Mouse (Mus musculus) v-Abl transformed pro-B cells (cell line): ENCODE measurements around the gene Hist1h3c.

Source experiments
- in situ Hi-C, 2 experiments: fragments of 400-800 bp; cut with MboI; formaldehyde crosslinking; loops; one replicate each; pipeline ENCODE4 v1.15.1; 2025; ENCODE audit not compliant: unreplicated experiment in 2 of 2

Hist1h3c gene

GRCm38 (mm10) chr13:23745381-23746161 is at the start of gene Hist1h3c:
Gene Hist1h3c, minus strand, starts transcription at chr13:23745602.
- in situ Hi-C loops: loop anchor here in 1 of 2 experiments (10.0 kb wide), 1 partner anchor 191 kb away; the partner anchor contains the start of genes Hist1h1d and Hist1h4f

DNA sequence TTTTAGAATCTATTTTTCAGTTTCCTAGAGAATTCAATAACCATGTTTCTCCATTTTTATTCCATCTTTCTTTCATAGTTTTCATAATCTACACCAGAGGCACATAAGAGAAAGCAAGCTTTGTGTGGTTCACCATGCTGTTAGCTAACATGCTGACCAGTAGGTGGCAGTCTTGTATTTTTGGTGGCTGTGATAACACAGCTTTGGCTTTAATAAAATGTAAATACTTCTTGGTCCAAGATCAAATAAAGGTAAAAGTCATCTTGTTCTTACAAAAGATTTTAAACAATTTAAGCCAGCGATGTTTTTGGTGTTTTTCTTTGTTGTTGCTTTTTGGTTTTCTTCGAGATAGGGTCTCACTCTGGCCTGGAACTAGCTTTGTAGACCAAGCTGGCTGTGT is 47.1 kb upstream of the Hist1h3c start:
- in situ Hi-C loops: loop anchor here (5.0 to 25.0 kb wide), 6 partner anchors 502 to 1120 kb away; no protein-coding TSS in a partner anchor

DNA sequence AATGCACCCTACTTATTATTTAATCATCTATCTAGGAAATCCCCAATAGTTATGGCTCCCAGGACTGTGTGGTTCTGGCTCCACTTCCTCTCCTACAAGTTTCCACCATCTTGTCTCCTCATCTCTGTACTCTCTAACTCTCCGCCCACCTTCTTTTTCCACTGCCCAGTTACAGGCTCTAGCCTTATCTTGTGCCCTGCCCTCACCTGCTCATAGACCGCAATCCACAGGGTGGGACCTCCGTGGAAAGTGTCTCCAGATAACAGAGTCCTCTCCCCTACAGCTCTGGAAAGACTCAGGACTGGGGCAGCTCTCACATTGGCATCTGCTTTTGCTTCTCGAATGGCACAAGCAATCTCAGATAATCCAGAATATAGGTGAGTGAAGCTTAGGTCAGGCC is 33.6 kb upstream of the Hist1h3c start:
- in situ Hi-C loops: loop anchor here (25.0 kb wide), 4 partner anchors 683 to 1133 kb away; no protein-coding TSS in a partner anchor

DNA sequence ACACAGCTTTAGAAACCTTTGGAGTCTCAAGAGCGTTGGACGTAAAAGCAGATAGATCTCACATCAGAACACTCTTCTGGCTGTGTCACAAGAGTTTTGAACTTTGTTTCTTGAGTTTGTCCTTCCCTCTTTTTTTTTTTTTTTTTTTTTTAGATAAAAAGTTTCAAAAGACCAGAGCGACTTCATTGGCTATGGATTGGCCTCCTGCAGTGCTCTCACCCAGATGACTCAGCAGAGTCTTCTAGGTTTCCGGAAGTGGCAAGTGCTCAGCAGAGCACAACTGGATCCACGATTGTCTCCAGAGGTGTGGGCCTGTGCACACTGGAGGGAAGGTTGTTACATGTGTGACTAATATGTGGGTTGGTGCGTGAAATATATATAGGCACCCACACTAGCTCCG is 32.9 kb upstream of the Hist1h3c start:
- in situ Hi-C loops: loop anchor here (25.0 kb wide), 4 partner anchors 684 to 1134 kb away; no protein-coding TSS in a partner anchor

DNA sequence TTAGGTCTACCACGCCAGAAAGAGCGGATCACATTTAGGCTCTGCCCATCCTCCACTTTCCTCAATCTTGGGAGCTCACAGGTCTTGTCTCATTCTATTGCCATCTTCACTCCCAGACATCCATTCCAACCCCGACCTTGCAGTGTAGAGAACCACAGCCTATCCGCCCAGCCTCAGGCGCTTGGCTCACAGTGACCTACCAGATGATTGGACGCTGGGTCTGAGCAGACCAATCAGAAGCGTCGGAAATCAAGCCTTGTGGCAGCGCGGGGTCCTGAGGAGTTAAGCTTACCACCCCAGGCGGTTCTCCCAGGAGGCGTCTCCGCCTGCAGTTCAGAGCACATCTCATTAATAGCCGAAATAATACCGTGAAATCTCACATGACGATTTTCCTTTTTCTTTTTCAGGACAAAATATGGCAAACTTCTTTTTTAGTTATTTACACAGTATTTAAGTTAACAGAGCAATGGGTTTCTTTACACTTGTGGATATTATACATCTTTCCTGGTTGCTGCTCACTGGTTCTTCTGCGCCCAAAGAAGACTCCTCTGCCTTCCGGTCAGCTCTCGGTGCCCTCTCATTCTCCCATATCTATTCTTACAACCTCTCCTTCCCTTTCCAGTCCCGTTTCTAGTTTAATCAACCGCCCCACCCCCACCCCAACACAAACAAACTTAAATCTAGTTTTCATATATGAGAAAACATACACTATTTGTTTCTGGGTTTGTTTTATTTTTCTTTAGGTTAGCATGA is 27.3 kb upstream of the Hist1h3c start:
- in situ Hi-C loops: loop anchor here in 1 of 2 experiments (25.0 kb wide), 2 partner anchors 1735 to 1985 kb away; partner anchors contain the start of genes Hist1h1b, Hist1h2ag, Hist1h2ah and Hist1h2an

- in situ Hi-C loops: loop anchor here in 1 of 2 experiments (25.0 kb wide), 2 partner anchors 1732 to 1982 kb away; partner anchors contain the start of genes Hist1h1b, Hist1h2ag, Hist1h2ah and Hist1h2an
These were observed 24.2 kb upstream of the Hist1h3c start, which contains the start of gene Trim38 for GRCm38 (mm10) chr13:23769613-23770012. Gene Trim38, plus strand, starts transcription at chr13:23769913.

GRCm38 (mm10) chr13:23768834-23769397 is 23.5 kb upstream of the Hist1h3c start:
- in situ Hi-C loops: loop anchor here in 1 of 2 experiments (25.0 kb wide), 2 partner anchors 1732 to 1982 kb away; partner anchors contain the start of genes Hist1h1b, Hist1h2ag, Hist1h2ah and Hist1h2an

- in situ Hi-C loops: loop anchor here in 1 of 2 experiments (25.0 kb wide), 2 partner anchors 1729 to 1979 kb away; partner anchors contain the start of genes Hist1h1b, Hist1h2ag, Hist1h2ah and Hist1h2an
These were observed 21.4 kb upstream of the Hist1h3c start for GRCm38 (mm10) chr13:23766772-23767171.

GRCm38 (mm10) chr13:23765172-23765513 is 19.7 kb upstream of the Hist1h3c start:
- in situ Hi-C loops: loop anchor here in 1 of 2 experiments (25.0 kb wide), 2 partner anchors 1728 to 1978 kb away; partner anchors contain the start of genes Hist1h1b, Hist1h2ag, Hist1h2ah and Hist1h2an

DNA sequence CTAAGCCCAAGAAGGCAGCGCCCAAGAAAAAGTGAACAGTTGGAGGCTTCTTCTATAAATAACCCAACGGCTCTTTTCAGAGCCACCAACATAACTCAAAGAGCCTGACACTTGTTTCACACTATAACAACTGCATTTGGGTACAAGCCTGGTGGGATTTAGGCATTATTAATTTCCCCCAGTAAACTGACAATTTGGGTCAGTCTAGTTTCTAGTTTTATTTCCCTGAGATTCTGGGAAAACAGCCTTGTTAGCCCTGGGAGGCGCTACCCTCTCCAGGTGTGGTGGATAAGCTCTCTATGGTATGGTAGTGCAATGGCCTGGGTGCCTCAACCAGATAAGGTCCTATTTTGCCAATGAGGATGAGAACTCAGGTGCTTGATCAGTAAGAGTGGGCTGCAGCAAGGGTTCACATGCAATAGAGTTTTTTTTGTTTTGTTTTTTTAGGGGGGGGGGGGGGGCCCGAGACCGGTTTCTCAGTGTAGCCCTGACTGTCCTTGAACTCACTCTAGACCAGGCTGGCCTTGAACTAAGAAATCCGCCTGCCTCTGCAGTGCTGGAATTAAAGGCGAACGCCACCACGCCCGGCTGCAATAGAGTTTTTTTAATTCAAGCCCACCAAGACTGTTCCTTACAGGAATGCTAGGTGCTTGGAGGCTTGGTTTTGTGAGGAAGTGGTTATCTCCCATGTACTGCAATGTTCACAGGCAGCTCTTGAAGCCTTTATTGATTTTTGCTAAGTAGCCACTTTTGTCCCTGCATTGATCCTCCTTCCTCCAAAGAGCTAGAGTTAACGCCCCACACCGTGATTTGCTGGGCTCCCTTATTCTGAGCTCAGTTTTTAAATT is 19.1 kb upstream of the Hist1h3c start:
- in situ Hi-C loops: loop anchor here in 1 of 2 experiments (25.0 kb wide), 2 partner anchors 1727 to 1977 kb away; partner anchors contain the start of genes Hist1h1b, Hist1h2ag, Hist1h2ah and Hist1h2an

- in situ Hi-C loops: loop anchor here in 1 of 2 experiments (25.0 kb wide), 2 partner anchors 1726 to 1976 kb away; partner anchors contain the start of genes Hist1h1b, Hist1h2ag, Hist1h2ah and Hist1h2an
These were observed 18.4 kb upstream of the Hist1h3c start, which contains the start of gene Hist1h1a for GRCm38 (mm10) chr13:23763586-23764323. Gene Hist1h1a, plus strand, starts transcription at chr13:23763666.

DNA sequence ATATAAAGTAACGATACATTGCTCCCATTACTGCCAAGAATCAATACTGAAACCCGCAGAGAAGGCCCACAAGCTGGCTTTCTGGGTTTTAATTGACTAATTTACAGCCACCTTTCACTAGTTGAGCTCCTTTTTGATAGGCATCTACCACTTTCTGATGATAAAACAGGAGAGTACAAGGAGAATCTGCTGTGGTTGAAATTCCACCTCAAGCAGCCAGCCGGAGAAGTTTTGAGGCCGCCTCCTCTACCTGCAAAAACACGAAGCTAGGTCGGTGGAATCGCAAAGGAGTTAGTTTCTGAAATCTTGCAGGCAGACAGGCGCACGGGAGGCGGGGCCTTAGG is 17.8 kb upstream of the Hist1h3c start:
- in situ Hi-C loops: loop anchor here in 1 of 2 experiments (25.0 kb wide), 2 partner anchors 1726 to 1976 kb away; partner anchors contain the start of genes Hist1h1b, Hist1h2ag, Hist1h2ah and Hist1h2an

GRCm38 (mm10) chr13:23761871-23762821 is 16.7 kb upstream of the Hist1h3c start, which contains the start of gene Hist1h3a:
Gene Hist1h3a, minus strand, starts transcription at chr13:23762386.
- in situ Hi-C loops: loop anchor here in 1 of 2 experiments (25.0 kb wide), 2 partner anchors 1725 to 1975 kb away; partner anchors contain the start of genes Hist1h1b, Hist1h2ag, Hist1h2ah and Hist1h2an

- in situ Hi-C loops: loop anchor here in 1 of 2 experiments (25.0 kb wide), 2 partner anchors 1724 to 1974 kb away; partner anchors contain the start of genes Hist1h1b, Hist1h2ag, Hist1h2ah and Hist1h2an
These were observed 15.8 kb upstream of the Hist1h3c start, which contains the start of gene Hist1h4a for GRCm38 (mm10) chr13:23760972-23761864. Gene Hist1h4a, minus strand, starts transcription at chr13:23761230.

DNA sequence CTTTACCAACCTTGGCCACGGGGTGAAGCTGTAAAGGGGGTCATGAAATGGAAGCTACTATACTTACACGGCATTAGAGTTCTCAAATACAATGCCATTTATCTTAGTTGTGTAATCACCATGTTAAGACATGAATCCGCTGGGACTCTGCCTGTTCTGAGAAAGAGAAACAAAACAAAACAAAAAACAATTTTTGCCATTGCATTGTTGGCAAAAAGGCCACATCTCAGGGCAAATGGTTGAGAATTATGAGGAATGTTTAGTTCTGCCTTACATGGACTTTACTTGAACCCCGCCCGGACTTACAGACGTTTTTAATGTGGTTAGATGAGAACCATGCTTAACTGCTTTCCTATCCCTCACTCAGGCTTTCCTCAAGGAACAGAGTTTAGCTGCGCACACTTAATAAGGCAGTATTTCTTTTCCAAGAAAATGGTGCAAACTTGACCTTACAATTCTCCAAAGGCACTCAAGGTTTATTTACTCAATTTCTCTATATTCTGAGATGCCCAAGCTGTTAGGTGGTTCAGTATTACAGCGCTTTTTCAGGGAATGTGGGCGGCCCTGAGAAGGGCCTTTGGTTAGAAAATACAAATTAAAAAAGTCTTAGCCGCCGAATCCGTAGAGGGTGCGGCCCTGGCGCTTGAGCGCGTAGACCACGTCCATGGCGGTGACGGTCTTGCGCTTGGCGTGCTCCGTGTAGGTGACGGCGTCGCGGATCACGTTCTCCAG is 15.0 kb upstream of the Hist1h3c start:
- in situ Hi-C loops: loop anchor here in 1 of 2 experiments (25.0 kb wide), 2 partner anchors 1723 to 1973 kb away; partner anchors contain the start of genes Hist1h1b, Hist1h2ag, Hist1h2ah and Hist1h2an
